Mouse (Mus musculus): Measurements from ENCODE around the gene Rasl10b.

DNA sequence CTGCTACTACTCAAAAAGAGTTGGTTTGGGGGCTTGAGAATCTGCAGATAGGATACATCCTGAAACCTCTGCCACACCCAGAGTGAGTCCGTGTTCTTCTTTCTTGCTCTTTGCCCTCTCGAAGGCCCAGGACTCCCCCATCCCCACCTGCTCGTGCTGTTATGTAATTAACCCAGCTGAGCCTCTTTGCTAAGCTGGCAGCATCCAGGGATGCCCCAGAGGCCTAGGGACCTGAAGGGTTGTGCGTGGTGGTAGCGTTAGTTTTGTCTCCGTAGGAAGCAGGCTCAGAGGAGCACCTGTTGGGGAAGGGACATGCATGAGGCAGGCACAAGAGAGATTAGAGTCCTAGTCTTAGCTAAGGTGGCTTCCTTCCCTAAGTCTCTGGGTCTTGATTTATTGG is 1.6 kb downstream of the Rasl10b start:
- no peak for TF ChIP-seq CTCF (IDR thresholded peaks at IDR 0.05; ENCODE audit: low read depth)
- no peak for TF ChIP-seq EP300 (IDR thresholded peaks at IDR 0.05; ENCODE audit: low read depth)
